Mouse (Mus musculus): ENCODE measurements around the gene Vpreb1. TPM values are rescaled to one million over a fixed set of nuclear protein-coding genes. Genes with fewer than 3 reads are reported as not detected.

Vpreb1 gene
- not detected for polyA plus RNA-seq (2015; fragmentation: Illumina TruSeq; extraction: RNeasy Lipid Tissue Mini Kit (QIAGEN cat#74804); ENCODE audit: insufficient read depth, low read depth, low replicate concordance)

DNA sequence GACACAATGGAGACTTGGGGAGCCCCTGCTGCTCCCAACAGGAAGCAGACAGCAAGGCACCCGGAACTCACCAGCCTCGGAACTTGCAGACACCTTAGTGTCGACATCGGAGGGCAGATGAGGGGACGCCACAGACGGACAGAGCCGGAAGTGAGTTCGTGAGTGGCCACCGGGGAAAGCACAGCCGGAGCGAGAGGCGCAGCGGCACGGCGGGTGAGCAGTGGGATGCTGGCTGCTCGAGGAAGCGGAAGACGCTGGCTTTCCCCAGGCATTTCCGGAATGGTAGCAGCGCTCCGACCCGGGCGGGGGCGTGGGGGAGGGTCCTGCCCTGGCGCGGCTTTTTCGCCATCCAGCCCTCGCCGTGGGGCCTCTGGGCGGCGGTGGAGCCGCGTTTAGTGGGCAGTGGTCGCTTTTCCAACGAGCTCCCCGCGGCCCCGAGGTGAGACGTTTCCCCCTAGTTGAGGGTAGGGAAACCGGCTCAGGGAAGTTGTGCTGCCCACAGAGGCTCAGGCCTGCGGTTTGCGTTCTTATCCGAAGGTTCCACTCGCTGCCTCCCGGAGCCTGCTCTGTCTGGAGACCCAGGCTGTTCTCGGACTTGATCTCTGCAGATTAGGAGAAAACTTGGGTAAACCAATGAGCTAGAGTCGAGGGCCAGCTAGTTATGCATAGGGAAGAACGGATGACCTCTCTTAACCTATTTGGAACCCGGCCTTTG, at the start of gene Vpreb1, which contains the start of gene Top3b:
TSS of gene Vpreb1 (minus strand) at position 227 of the 715 bp plus-strand sequence.
TSS of gene Top3b (plus strand) at position 120 of the 715 bp plus-strand sequence.

DNA sequence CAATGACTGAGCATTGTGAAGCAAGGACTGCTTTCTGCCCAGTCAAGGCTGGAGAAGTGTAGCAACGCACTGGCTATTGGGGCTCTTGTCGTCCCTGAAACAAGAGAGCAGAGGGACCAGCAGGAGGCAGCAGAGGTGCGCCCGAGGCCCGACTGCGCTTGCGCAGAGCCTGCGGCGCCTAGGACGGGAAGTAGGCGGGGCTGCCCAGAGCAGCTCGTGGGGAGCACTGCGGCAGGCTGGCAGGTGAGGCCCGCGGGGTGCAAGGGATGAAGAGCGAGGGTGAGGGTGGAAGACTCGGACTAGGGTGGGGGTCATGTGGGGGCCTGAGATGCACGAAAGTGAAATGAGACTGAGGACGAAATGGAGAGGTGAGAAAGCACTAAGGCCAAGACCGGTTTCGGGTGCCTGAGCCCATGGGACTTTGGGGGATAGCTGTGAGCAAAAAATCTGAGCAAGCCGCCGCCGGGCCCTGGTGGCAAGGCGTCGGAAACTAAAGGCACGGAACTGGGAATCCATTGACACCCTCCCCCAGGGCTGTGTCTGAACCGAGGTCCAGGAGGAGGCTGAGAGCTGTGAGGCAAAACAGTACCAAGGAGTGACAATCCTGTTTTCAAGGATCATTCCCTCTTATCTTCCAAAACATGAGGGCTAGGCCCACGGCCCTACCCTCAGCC, 25.9 kb upstream of the Vpreb1 start, which contains the start of gene Ppm1f:
TSS of gene Ppm1f (plus strand) at position 88 of the 674 bp plus-strand sequence.

DNA sequence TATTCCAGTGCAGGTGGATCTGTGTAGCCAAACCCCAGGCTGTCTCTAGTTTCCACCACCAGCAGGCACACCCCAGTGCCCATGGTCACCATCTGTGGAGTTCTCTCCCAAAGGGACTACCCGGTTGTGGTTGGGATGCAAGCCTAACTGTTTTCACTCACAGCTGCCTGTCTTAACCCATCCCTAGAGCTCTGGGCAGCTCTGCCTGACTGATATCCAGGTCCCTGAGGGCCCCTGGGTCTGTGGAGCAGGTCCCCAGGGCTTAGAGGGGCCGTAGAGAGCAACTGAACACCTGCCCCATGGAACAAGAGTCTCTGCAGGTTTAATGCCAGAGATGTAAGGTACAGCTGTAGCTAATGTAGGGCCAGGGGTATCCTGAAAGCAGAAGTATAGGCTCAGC, 6.7 kb downstream of the Vpreb1 start, which contains the start of gene Igll1:
TSS of gene Igll1 (minus strand) at position 8 of the 400 bp plus-strand sequence.

DNA sequence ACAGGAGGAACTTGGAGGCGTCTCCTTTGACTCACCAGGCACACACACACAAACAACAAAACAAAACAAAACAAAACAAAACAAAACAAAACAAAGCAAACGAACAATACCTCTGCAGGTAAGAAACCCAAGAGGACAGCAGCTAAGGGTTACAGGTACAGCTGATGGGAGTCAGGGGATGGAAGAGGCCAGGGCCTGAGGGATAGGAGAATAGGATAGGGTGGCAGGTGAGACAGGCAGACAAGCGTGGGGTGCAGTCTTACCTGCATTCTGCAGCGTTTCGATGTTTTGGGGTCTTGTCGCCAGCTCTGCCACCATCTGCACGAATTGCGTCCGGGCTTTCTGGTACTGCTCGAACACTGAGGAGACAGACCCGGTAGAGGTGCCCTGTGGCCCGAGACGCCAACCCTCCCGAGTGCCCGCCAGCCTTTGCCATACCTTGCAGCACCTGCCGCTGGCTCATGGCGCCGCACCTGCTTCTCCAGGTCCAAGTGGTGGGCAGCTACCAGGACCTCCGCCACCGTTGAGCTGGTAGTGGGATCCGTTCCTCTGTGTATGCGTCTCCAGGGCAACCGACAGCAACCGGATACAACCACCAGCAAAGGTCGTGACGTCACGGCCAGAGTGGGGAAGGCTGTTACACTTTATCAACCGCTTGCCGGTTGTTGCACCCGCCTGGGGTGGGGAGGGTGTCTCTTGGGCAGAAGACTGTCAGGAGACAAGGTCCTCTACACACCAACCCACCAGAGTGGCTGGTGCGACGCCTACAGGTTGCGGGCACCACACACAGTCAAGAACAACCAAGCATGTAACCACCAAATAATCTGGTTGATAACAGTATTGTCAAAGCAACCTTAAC, 41.7 kb downstream of the Vpreb1 start, which contains the start of gene Spag6l:
TSS of gene Spag6l (minus strand) at position 700 of the 859 bp plus-strand sequence.

Other genes with a start within 250 kb of the Vpreb1 start
- not detected for gene Olfr19, start 194.4 kb downstream of the Vpreb1 start, polyA plus RNA-seq (2015; fragmentation: Illumina TruSeq; extraction: RNeasy Lipid Tissue Mini Kit (QIAGEN cat#74804); ENCODE audit: insufficient read depth, low read depth, low replicate concordance)
- not detected for gene Spag6l, start 41.4 kb downstream of the Vpreb1 start, polyA plus RNA-seq (2015; fragmentation: Illumina TruSeq; extraction: RNeasy Lipid Tissue Mini Kit (QIAGEN cat#74804); ENCODE audit: insufficient read depth, low read depth, low replicate concordance)
- gene Igll1, start 6.9 kb downstream of the Vpreb1 start, polyA plus RNA-seq (2015; fragmentation: Illumina TruSeq; extraction: RNeasy Lipid Tissue Mini Kit (QIAGEN cat#74804); ENCODE audit: insufficient read depth, low read depth, low replicate concordance): not detected
- gene Top3b, start 107 bp downstream of the Vpreb1 start, polyA plus RNA-seq (2015; fragmentation: Illumina TruSeq; extraction: RNeasy Lipid Tissue Mini Kit (QIAGEN cat#74804); ENCODE audit: insufficient read depth, low read depth, low replicate concordance): 16.3 TPM
- 6.6 TPM for gene Ppm1f, start 25.6 kb upstream of the Vpreb1 start, polyA plus RNA-seq (2015; fragmentation: Illumina TruSeq; extraction: RNeasy Lipid Tissue Mini Kit (QIAGEN cat#74804); ENCODE audit: insufficient read depth, low read depth, low replicate concordance)
- gene Mapk1, start 112.5 kb upstream of the Vpreb1 start, polyA plus RNA-seq (2015; fragmentation: Illumina TruSeq; extraction: RNeasy Lipid Tissue Mini Kit (QIAGEN cat#74804); ENCODE audit: insufficient read depth, low read depth, low replicate concordance): 13.6 TPM
- 0.33 TPM for gene Ypel1, start 198.9 kb upstream of the Vpreb1 start, polyA plus RNA-seq (2015; fragmentation: Illumina TruSeq; extraction: RNeasy Lipid Tissue Mini Kit (QIAGEN cat#74804); ENCODE audit: insufficient read depth, low read depth, low replicate concordance)
- 21.5 TPM for gene Ppil2, start 240.4 kb upstream of the Vpreb1 start, polyA plus RNA-seq (2015; fragmentation: Illumina TruSeq; extraction: RNeasy Lipid Tissue Mini Kit (QIAGEN cat#74804); ENCODE audit: insufficient read depth, low read depth, low replicate concordance)